Mouse (Mus musculus) monocyte, adult 59 days (primary cell): ENCODE results near the gene Prrx2. TPM values are rescaled to one million over a fixed set of nuclear protein-coding genes. Genes with fewer than 3 reads are reported as not detected.

ENCODE experiments used
- total RNA-seq, 2 experiments: library from RNA; stranded (reverse); gene quantifications; one replicate each; pipeline ENCODE4 v1.2.4; 2023

Gene Prrx2
- total RNA-seq = under 1 TPM in 1 of 2 experiments, not detected in 1; 0.46 TPM

GRCm38 (mm10) chr2:30834373-30835022, at the start of gene Prrx2:
Gene Prrx2, plus strand, starts transcription at chr2:30834972.

GRCm38 (mm10) chr2:30803604-30804003, 31.2 kb upstream of the Prrx2 start, which contains the start of gene 1700001O22Rik:
Gene 1700001O22Rik, minus strand, starts transcription at chr2:30803661.

GRCm38 (mm10) chr2:30807648-30808295, 27.0 kb upstream of the Prrx2 start, which contains the start of gene Ntmt1:
Gene Ntmt1, plus strand, starts transcription at chr2:30807826.

GRCm38 (mm10) chr2:30830283-30830795, 4.4 kb upstream of the Prrx2 start, which contains the start of gene Asb6:
Gene Asb6, minus strand, starts transcription at chr2:30830333.

GRCm38 (mm10) chr2:30929483-30930045, 94.8 kb downstream of the Prrx2 start, which contains the start of gene Ptges:
Gene Ptges, minus strand, starts transcription at chr2:30929863.

Other genes starting within 250 kb of the Prrx2 start
- gene Cstad, start 239.9 kb upstream of the Prrx2 start, total RNA-seq = under 1 TPM in 1 of 2 experiments, not detected in 1; 0.67 TPM
- not detected for gene 1700001O22Rik, start 31.3 kb upstream of the Prrx2 start, total RNA-seq
- gene Ntmt1, start 27.1 kb upstream of the Prrx2 start, total RNA-seq = 10 to 100 TPM; 24.1 to 25.5 TPM
- 10 to 100 TPM; 23.5 to 30.3 TPM for gene Asb6, start 4.6 kb upstream of the Prrx2 start, total RNA-seq
- 1 to 10 TPM; 2.2 to 2.5 TPM for gene Ptges, start 94.9 kb downstream of the Prrx2 start, total RNA-seq
- 10 to 100 TPM; 58.7 to 63.7 TPM for gene Tor1b, start 118.0 kb downstream of the Prrx2 start, total RNA-seq
- 10 to 100 TPM; 90.6 to 90.8 TPM for gene Tor1a, start 133.0 kb downstream of the Prrx2 start, total RNA-seq
- gene BC005624, start 147.2 kb downstream of the Prrx2 start, total RNA-seq = 10 to 100 TPM; 70.5 to 80.3 TPM
- 1 to 10 TPM; 7.7 to 10.0 TPM for gene Usp20, start 147.3 kb downstream of the Prrx2 start, total RNA-seq